Mouse (Mus musculus) kidney, adult 2 months (tissue): ENCODE results near the gene Zdhhc9. TPM values are rescaled to one million over a fixed set of nuclear protein-coding genes. Genes with fewer than 3 reads are reported as not detected.

Experiments
- DNase-seq: peaks from one replicate; pipeline ENCODE4 v3.0.0; 2021
- H3K27ac ChIP-seq: fragments of 200-500 bp; 2 replicates; pipeline ENCODE4 v1.5.1; 2012; ENCODE audit warnings: low read depth, low read length, control low read depth, inconsistent platforms; ENCODE audit not compliant: insufficient read depth
- H3K27me3 ChIP-seq: fragments of 200-500 bp; replicated peaks from 2 replicates; pipeline ENCODE4 v1.6.1; 2012; ENCODE audit warnings: mild to moderate bottlenecking, moderate library complexity, low read length, inconsistent platforms; ENCODE audit not compliant: control insufficient read depth, insufficient read depth
- H3K36me3 ChIP-seq: fragments of 200-500 bp; 2 replicates; pipeline ENCODE4 v1.6.1; 2012; ENCODE audit warnings: mild to moderate bottlenecking, moderate library complexity, low read length, inconsistent platforms; ENCODE audit not compliant: control insufficient read depth, insufficient read depth
- H3K4me1 ChIP-seq: fragments of 200-500 bp; 2 replicates; pipeline ENCODE4 v1.6.1; 2011; ENCODE audit warnings: low read length; ENCODE audit not compliant: control insufficient read depth, insufficient read depth
- H3K4me3 ChIP-seq: fragments of 200-500 bp; 2 replicates; pipeline ENCODE4 v1.5.1; 2011; ENCODE audit warnings: mild to moderate bottlenecking, low read depth, low read length, control low read depth; ENCODE audit not compliant: insufficient read depth
- CTCF ChIP-seq: fragments of 200-500 bp; conservative IDR thresholded peaks from 2 replicates; pipeline ENCODE4 v1.5.1; 2011; ENCODE audit warnings: low read depth, mild to moderate bottlenecking, control low read depth, low read length, moderate library complexity, mixed read lengths; ENCODE audit not compliant: insufficient read depth, insufficient read length
- POLR2A ChIP-seq: fragments of 200-500 bp; IDR thresholded peaks from one replicate; pipeline ENCODE4 v1.6.1; 2011; ENCODE audit warnings: low read depth, low read length, control low read depth
- WGBS: fragments of 180-500 bp; shearing (Covaris S2); methylation state at CpG from one replicate; pipeline ENCODE4 v1.1.7; 2018; 5-methylcytosine and 5-hydroxymethylcytosine counted together
- polyA plus RNA-seq: library from polyadenylated mRNA; depleted of rRNA; stranded (reverse); fragments of >200 nt; gene quantifications from 2 replicates; pipeline ENCODE4 v1.2.3, GENCODE M21; 2012; rRNA removed

Gene Zdhhc9
- 75.7 and 77.0 TPM in 2 replicates for polyA plus RNA-seq

GRCm38 (mm10) chrX:48208519-48209185, at the start of gene Zdhhc9:
TSS of gene Zdhhc9 (minus strand) at chrX:48208878.
- 1% methylated on average over 33 of the region's 34 CpGs for WGBS
- DNase-seq = peak; percentile 93
- Histone ChIP-seq H3K4me3 (peak within 1 kb of the TSS; percentile 83), H3K27me3 (no peaks in the 10 kb centered on the region), H3K36me3 (no peaks in the 10 kb centered on the region), H3K4me1 (0 out of 2 replicates have a peak, but pooled peaks cover 3% of the 10 kb centered on the region), H3K27ac (peak within 1 kb of the TSS; percentile 82)
- TF ChIP-seq POLR2A (no peak), CTCF (no peak)

DNA sequence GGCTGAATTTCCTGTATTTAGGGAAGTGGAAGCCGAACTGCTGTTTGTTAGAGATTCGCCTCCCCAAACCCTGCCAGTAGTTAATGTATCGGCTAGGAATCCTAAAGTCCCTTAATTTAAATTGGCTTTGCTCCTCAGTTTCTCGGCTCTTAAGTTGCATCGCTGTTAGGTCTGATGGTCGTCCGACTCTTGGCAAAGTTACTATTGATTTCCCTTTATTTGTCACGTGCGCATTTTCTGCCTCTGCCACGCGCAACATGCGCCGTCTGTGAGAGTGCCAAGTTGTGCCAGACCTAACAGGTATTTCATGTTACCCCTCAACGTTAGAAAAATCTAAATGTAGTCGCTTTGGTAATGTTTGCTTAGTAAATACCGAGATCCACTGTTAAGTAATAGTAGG, 48.3 kb upstream of the Zdhhc9 start:
- DNase-seq = no peak
- under 1% methylated on average over 16 of the region's 16 CpGs for WGBS

DNA sequence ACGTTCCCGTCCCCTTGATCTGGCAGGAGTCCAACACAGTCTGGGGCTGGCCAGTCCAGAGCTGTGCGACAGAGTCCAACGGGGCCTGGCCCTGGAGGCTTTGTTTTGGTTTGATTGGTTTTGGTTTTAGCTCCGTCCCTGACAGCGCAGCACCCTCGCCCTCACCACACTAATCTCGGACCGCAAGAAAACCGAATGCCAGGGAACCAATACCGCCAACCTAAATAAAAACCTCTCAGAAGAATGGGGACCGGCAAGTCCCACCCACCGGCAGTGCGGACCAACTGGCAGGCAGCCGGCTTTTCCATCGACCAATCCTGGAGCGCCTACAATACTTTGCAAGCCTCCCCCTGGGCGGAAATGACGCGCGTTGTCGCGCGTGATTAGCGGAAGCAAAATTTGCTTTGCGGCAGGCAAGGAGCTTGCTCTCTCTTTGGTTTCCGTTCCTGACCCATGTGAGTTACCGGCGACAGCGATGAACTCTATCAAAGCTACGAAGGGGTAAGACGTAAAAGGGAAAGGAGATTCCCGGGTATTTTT, 47.9 kb upstream of the Zdhhc9 start, which contains the start of gene Utp14a:
Gene Utp14a (plus strand): TSS at position 395 of the 540 bp plus-strand sequence.
- peak; percentile 97 for DNase-seq
- WGBS = under 1% methylated on average over 33 of the region's 33 CpGs
- no peaks in the 10 kb centered on the region for H3K36me3 ChIP-seq
- H3K4me1 ChIP-seq = no peaks in the 10 kb centered on the region
- no peaks in the 10 kb centered on the region for H3K27me3 ChIP-seq
- H3K4me3 ChIP-seq = peak within 1 kb of the TSS; percentile 74
- TF ChIP-seq CTCF (no peak), POLR2A (no peak)
- peak within 1 kb of the TSS; percentile 29; the same call in 1 of the 2 replicates for H3K27ac ChIP-seq

More for the DNA sequence above, 48.3 kb upstream of the Zdhhc9 start:
- peak overlapping the region; percentile 74 for H3K4me3 ChIP-seq
- TF ChIP-seq CTCF = no peak
- TF ChIP-seq POLR2A = no peak
- H3K27me3 ChIP-seq = no peaks in the 10 kb centered on the region
- H3K4me1 ChIP-seq = no peaks in the 10 kb centered on the region
- no peaks in the 10 kb centered on the region for H3K36me3 ChIP-seq
- H3K27ac ChIP-seq = 0 out of 2 replicates have a peak overlapping the region, but pooled peaks have one; percentile 16

GRCm38 (mm10) chrX:48255830-48256428, 47.3 kb upstream of the Zdhhc9 start:
- Histone ChIP-seq H3K4me1 (no peaks in the 10 kb centered on the region), H3K27ac (peak overlapping the region; percentile 29; the same call in 1 of the 2 replicates), H3K36me3 (no peaks in the 10 kb centered on the region), H3K4me3 (peak overlapping the region; percentile 54), H3K27me3 (no peaks in the 10 kb centered on the region)
- TF ChIP-seq POLR2A (no peak), CTCF (no peak)
- 2% methylated on average over 18 of the region's 18 CpGs for WGBS
- DNase-seq = peak; percentile 9

DNA sequence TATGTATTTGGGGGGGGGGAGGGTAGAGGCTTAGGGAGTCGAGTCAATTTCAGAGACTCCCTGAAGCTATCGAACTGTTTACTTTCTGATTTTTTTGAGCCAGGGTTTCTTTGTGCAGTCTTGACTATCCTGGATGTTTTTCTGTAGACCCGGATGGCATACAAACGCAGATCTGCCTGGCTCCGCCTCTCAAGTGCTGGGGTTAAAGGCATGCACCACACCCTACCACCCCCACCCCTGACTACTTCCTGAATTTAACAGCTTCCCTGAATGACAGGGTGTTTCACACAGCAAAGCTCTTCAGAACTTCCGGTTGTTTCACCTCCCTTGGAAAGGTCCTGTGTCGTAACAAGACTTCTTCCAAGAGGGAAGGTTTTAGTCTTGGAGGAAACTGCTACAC, 25.7 kb upstream of the Zdhhc9 start:
- TF ChIP-seq CTCF = no peak
- no peak for TF ChIP-seq POLR2A
- 36% methylated on average over 7 of the region's 7 CpGs for WGBS
- Histone ChIP-seq H3K36me3 (no peaks in the 10 kb centered on the region), H3K27me3 (no peaks in the 10 kb centered on the region), H3K4me1 (no peaks in the 10 kb centered on the region), H3K4me3 (no peak overlapping the region), H3K27ac (no peak overlapping the region)
- peak; percentile 8 for DNase-seq

DNA sequence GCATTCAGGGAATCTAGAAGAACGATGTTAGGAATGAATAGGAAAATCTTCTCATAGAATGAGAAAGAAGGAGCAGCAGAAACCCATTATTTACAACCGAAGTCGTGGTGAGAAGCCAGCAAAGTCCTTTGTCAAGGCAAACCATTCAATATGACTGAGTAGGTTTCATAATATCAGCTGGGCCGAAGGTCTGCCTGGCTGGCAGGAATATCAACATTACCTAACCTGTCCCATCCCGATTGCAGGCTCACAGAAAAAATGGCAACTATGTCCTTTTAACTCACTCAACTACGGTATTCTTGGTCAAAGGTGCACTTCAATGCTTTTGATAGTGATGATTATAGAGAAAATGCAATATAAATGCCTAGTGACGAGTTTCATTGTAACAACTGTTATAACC, 17.5 kb upstream of the Zdhhc9 start:
- no peak for TF ChIP-seq POLR2A
- TF ChIP-seq CTCF = no peak
- DNase-seq = no peak
- Histone ChIP-seq H3K36me3 (no peaks in the 10 kb centered on the region), H3K27ac (no peak overlapping the region), H3K4me1 (no peaks in the 10 kb centered on the region), H3K4me3 (no peak overlapping the region), H3K27me3 (no peaks in the 10 kb centered on the region)
- WGBS = 76% methylated on average over 7 of the region's 7 CpGs

- Histone ChIP-seq H3K27ac (no peak overlapping the region), H3K27me3 (no peaks in the 10 kb centered on the region), H3K4me1 (no peaks in the 10 kb centered on the region), H3K36me3 (no peaks in the 10 kb centered on the region), H3K4me3 (no peak overlapping the region)
- no peak for TF ChIP-seq POLR2A
- TF ChIP-seq CTCF = no peak
- 95% methylated on average over 7 of the region's 7 CpGs for WGBS
- DNase-seq = no peak
Measured at GRCm38 (mm10) chrX:48222706-48223105, 14.0 kb upstream of the Zdhhc9 start.
